Mouse (Mus musculus) spleen, adult 2 months (tissue): ENCODE measurements around the gene Ccdc28b. TPM values are rescaled to one million over a fixed set of nuclear protein-coding genes. Genes with fewer than 3 reads are reported as not detected.
A peak's percentile ranks its signal among the peaks of the same experiment; 100 is the strongest.

Source experiments
- DNase-seq, 2 experiments: peaks; one replicate each; pipeline versions ENCODE4 v3.0.0 to v3.0.0-alpha.2; 2012 to 2021; ENCODE audit warnings: low spot score in 2 of 2, low read depth in 1 of 2
- H3K27ac ChIP-seq: fragments of 200-500 bp; 2 replicates; pipeline ENCODE4 v1.5.1; 2012; ENCODE audit warnings: low read length, inconsistent platforms; ENCODE audit not compliant: insufficient read depth
- H3K27me3 ChIP-seq: fragments of 200-500 bp; 2 replicates; pipeline ENCODE4 v1.6.1; 2012; ENCODE audit warnings: mild to moderate bottlenecking, moderate library complexity, low read length, inconsistent platforms; ENCODE audit not compliant: control insufficient read depth, insufficient read depth
- H3K36me3 ChIP-seq: fragments of 200-500 bp; 2 replicates; pipeline ENCODE4 v1.6.1; 2012; ENCODE audit warnings: mild to moderate bottlenecking, low read length, inconsistent platforms; ENCODE audit not compliant: control insufficient read depth, insufficient read depth
- H3K4me1 ChIP-seq: fragments of 200-500 bp; 2 replicates; pipeline ENCODE4 v1.6.1; 2011; ENCODE audit warnings: inconsistent platforms; ENCODE audit not compliant: control insufficient read depth, insufficient read depth, insufficient read length
- H3K4me3 ChIP-seq: fragments of 200-500 bp; 2 replicates; pipeline ENCODE4 v1.5.1; 2011; ENCODE audit warnings: mild to moderate bottlenecking, inconsistent platforms; ENCODE audit not compliant: insufficient read depth, insufficient read length; ENCODE audit errors: extremely low read depth
- CTCF ChIP-seq: fragments of 200-500 bp; IDR thresholded peaks from 2 replicates; pipeline ENCODE4 v1.5.1; 2011; ENCODE audit warnings: mild to moderate bottlenecking, inconsistent platforms; ENCODE audit not compliant: insufficient read depth, insufficient read length, insufficient replicate concordance; ENCODE audit errors: extremely low read depth
- POLR2A ChIP-seq: fragments of 200-500 bp; IDR thresholded peaks from 2 replicates; pipeline ENCODE4 v1.6.1; 2011; ENCODE audit warnings: low read depth, low read length, inconsistent platforms
- WGBS: fragments of 180-500 bp; shearing (Covaris S2); methylation state at CpG from one replicate; pipeline ENCODE4 v1.1.7; 2018; 5-methylcytosine and 5-hydroxymethylcytosine counted together
- polyA plus RNA-seq: library from polyadenylated mRNA; depleted of rRNA; stranded (reverse); fragments of >200 nt; gene quantifications from 2 replicates; pipeline ENCODE4 v1.2.3, GENCODE M21; 2012; rRNA removed

The Ccdc28b gene
- 16.3 and 19.7 TPM in 2 replicates for polyA plus RNA-seq

- Histone ChIP-seq H3K27ac (peak within 1 kb of the TSS; percentile 77), H3K27me3 (no peaks in the 10 kb centered on the region), H3K36me3 (peaks cover 7% of the 10 kb centered on the region), H3K4me1 (peaks cover 10% of the 10 kb centered on the region; the same call in 1 of the 2 replicates), H3K4me3 (peak within 1 kb of the TSS; percentile 85)
- TF ChIP-seq CTCF (no peak), POLR2A (no peak)
- 0% methylated on average over 10 of the region's 10 CpGs for WGBS
- peak in 1 of 2 experiments; percentile 9 for DNase-seq
Measured at GRCm38 (mm10) chr4:129623681-129624091, at the start of gene Ccdc28b. TSS of gene Ccdc28b (minus strand) at chr4:129623947.

- WGBS, result 4% methylated on average over 10 of the region's 10 CpGs
Measured at GRCm38 (mm10) chr4:129672878-129673449, 49.2 kb upstream of the Ccdc28b start.

DNA sequence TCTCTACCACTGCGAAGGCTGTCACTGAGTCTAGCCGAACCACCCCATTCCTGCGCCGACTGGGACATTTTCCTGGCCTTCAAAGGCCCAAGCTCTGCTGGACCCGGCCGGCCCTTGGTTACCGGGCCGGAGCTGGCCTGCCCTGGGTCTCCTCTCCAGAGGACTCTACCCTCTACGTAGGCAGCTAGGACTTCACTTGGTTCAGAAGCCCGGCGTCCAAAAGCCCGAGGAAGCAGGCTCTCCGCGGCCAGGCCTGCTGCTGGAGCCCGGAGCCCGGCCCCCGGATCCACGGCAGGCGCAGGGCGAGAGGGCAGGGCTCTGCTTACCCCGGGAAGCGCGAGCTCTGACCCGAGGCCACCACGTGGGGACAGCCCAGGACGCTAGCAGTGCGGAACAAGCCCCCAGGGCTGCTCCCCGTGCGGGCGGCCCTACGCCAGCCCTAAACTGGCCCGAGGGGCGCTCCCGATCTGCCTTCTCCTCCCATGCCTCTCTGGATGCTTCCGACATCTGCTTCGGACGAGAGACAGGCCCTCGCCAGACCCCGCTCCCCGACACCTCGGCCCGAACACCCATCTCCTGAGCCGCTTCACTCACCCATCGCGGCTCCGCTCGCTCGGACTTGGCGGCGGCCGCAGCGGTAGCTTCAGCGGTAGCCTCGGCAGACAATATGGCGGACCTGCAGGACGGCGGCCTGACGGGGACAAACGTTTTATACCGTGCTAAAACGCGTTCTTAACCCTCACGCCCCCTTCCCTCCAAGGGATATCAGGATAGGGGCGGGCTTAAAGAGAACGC, 48.5 kb upstream of the Ccdc28b start, which contains the start of gene Kpna6:
Kpna6 (minus strand) TSS at position 685 of the 795 bp plus-strand sequence.
- TF ChIP-seq CTCF (0 out of 2 replicates have a peak, but pooled peaks have one; percentile 0), POLR2A (no peak)
- no peaks in the 10 kb centered on the region for H3K27me3 ChIP-seq
- H3K27ac ChIP-seq, result peak within 1 kb of the TSS; percentile 92
- under 1% methylated on average over 65 of the region's 65 CpGs for WGBS
- peaks cover 3% of the 10 kb centered on the region; the same call in 1 of the 2 replicates for H3K4me1 ChIP-seq
- peaks cover 3% of the 10 kb centered on the region; the same call in 1 of the 2 replicates for H3K36me3 ChIP-seq
- peak within 1 kb of the TSS; percentile 89 for H3K4me3 ChIP-seq
- peak; percentile 43 to 81 for DNase-seq

More at GRCm38 (mm10) chr4:129672878-129673449, 49.2 kb upstream of the Ccdc28b start:
- TF ChIP-seq CTCF (no peak), POLR2A (no peak)
- Histone ChIP-seq H3K27ac (peak overlapping the region; percentile 58), H3K4me3 (peak overlapping the region; percentile 89), H3K27me3 (no peaks in the 10 kb centered on the region), H3K4me1 (peaks cover 3% of the 10 kb centered on the region; the same call in 1 of the 2 replicates), H3K36me3 (peaks cover 6% of the 10 kb centered on the region)
- no peak for DNase-seq

GRCm38 (mm10) chr4:129671491-129672082, 47.8 kb upstream of the Ccdc28b start:
- WGBS, result 7% methylated on average over 12 of the region's 12 CpGs
- Histone ChIP-seq H3K27ac (peak overlapping the region; percentile 92), H3K27me3 (no peaks in the 10 kb centered on the region), H3K4me1 (peaks cover 3% of the 10 kb centered on the region; the same call in 1 of the 2 replicates), H3K36me3 (peaks cover under 1% of the 10 kb centered on the region; the same call in 1 of the 2 replicates), H3K4me3 (peak overlapping the region; percentile 89)
- TF ChIP-seq POLR2A, result no peak
- peak; percentile 44; the same call in 1 of the 2 replicates for TF ChIP-seq CTCF
- peak in 1 of 2 experiments; percentile 34 for DNase-seq

DNA sequence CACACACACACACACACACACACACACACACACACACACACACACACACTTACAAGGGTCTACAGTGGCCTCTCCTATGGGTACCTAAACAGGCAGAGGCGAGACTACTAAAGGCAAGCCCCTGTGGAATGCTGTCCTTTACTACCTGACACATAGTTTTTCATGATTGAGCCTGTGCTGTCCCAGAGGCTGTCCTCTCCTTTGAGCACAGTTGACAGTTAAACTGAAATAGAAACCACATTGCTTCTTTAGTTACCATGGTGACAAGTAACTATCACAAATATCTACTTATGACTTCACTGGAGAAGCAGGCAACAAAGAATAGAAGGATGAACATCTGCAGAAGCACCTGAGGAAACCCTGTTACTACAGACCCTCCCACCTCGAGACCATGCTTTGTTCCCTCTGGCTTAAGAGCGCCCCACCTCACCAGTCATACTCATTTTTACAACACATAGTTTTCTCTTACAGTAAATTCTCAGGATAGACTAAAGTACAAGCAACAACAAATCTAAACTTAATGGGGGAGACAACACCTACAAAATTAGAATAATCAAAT, 38.6 kb upstream of the Ccdc28b start:
- Histone ChIP-seq H3K27ac (no peak overlapping the region), H3K36me3 (peaks cover 22% of the 10 kb centered on the region)
- WGBS, result 79% methylated on average over 3 of the region's 3 CpGs

GRCm38 (mm10) chr4:129661584-129661983, 37.8 kb upstream of the Ccdc28b start:
- Histone ChIP-seq H3K27ac (no peak overlapping the region), H3K36me3 (peaks cover 26% of the 10 kb centered on the region), H3K4me1 (no peaks in the 10 kb centered on the region), H3K4me3 (no peak overlapping the region), H3K27me3 (no peaks in the 10 kb centered on the region)
- no peak for DNase-seq
- TF ChIP-seq CTCF (no peak), POLR2A (no peak)
- WGBS, result 94% methylated on average over 3 of the region's 3 CpGs

More for the DNA sequence above, 38.6 kb upstream of the Ccdc28b start:
- no peaks in the 10 kb centered on the region for H3K27me3 ChIP-seq
- H3K4me3 ChIP-seq, result no peak overlapping the region
- TF ChIP-seq CTCF, result no peak
- no peaks in the 10 kb centered on the region for H3K4me1 ChIP-seq
- no peak for DNase-seq
